Mouse (Mus musculus) midbrain, postnatal 0 days (tissue): ENCODE data around the gene Myo1a. TPM values are rescaled to one million over a fixed set of nuclear protein-coding genes. Genes with fewer than 3 reads are reported as not detected.

Source experiments
- ATAC-seq: fragments of 200-750 bp; cut with Nextera tagmentation; 2 replicates; pipeline ENCODE4 v1.8.0; 2017; ENCODE audit warnings: moderate number of reproducible peaks, mild to moderate bottlenecking, moderate TSS enrichment, moderate library complexity; ENCODE audit not compliant: low FRiP score
- DNase-seq: peaks from one replicate; pipeline ENCODE4 v3.0.0-alpha.2; 2015; ENCODE audit warnings: low spot score
- H3K27ac ChIP-seq: fragments of 300-500 bp; sonication (generic); 2 replicates; pipeline ENCODE4 v1.5.1; 2014; ENCODE audit warnings: low read depth, mild to moderate bottlenecking, low read length, mixed read lengths
- H3K27me3 ChIP-seq: fragments of 300-500 bp; sonication (generic); 2 replicates; pipeline ENCODE4 v1.6.1; 2014; ENCODE audit warnings: low read length, control low read depth, mixed read lengths; ENCODE audit not compliant: insufficient read depth
- H3K36me3 ChIP-seq: fragments of 300-500 bp; sonication (generic); 2 replicates; pipeline ENCODE4 v1.6.1; 2014; ENCODE audit warnings: low read length, control low read depth, mixed read lengths; ENCODE audit not compliant: insufficient read depth
- H3K4me1 ChIP-seq: fragments of 300-500 bp; sonication (generic); 2 replicates; pipeline ENCODE4 v1.6.1; 2014; ENCODE audit warnings: mild to moderate bottlenecking, control low read depth, antibody characterized with exemption, low read length, mixed read lengths; ENCODE audit not compliant: insufficient read depth
- H3K4me2 ChIP-seq: fragments of 300-500 bp; sonication (generic); 2 replicates; pipeline ENCODE4 v1.6.1; 2014; ENCODE audit warnings: low read depth, mild to moderate bottlenecking, low read length, mixed read lengths; ENCODE audit not compliant: poor library complexity, severe bottlenecking
- H3K4me3 ChIP-seq: fragments of 300-500 bp; sonication (generic); 2 replicates; pipeline ENCODE4 v1.5.1; 2014; ENCODE audit warnings: low read depth, mild to moderate bottlenecking, low read length, moderate library complexity
- H3K9ac ChIP-seq: fragments of 300-500 bp; sonication (generic); replicated peaks from 2 replicates; pipeline ENCODE4 v1.6.1; 2014; ENCODE audit warnings: mild to moderate bottlenecking, low read length, moderate library complexity, mixed read lengths; ENCODE audit not compliant: poor library complexity, severe bottlenecking
- H3K9me3 ChIP-seq: fragments of 300-500 bp; sonication (generic); 2 replicates; pipeline ENCODE4 v1.6.1; 2016; ENCODE audit warnings: low read length, control low read depth
- CTCF ChIP-seq: IDR thresholded peaks from 2 replicates; pipeline ENCODE4 v1.5.1; 2016; ENCODE audit warnings: antibody characterized with exemption, mild to moderate bottlenecking
- WGBS: fragments of 180-500 bp; shearing (Covaris S2); extraction: QIAGEN DNeasy Blood & Tissue Kit; methylation state at CpG from one replicate; pipeline ENCODE4 v1.1.7; 2014; 5-methylcytosine and 5-hydroxymethylcytosine counted together
- polyA plus RNA-seq: library from polyadenylated mRNA; unstranded; fragments of >200 nt; fragmentation: Nextera tagmentation; extraction: Ambion mirVana; gene quantifications from 2 replicates; pipeline ENCODE4 v1.2.1, GENCODE M21; 2015
- total RNA-seq: library from RNA; depleted of rRNA; stranded (reverse); fragments of >200 nt; gene quantifications from 2 replicates; pipeline ENCODE4 v1.2.3, GENCODE M21; 2014

Gene Myo1a
- total and polyA plus RNA-seq, 2 experiments from 2014 or later = 0.15 to 0.77 TPM

DNA sequence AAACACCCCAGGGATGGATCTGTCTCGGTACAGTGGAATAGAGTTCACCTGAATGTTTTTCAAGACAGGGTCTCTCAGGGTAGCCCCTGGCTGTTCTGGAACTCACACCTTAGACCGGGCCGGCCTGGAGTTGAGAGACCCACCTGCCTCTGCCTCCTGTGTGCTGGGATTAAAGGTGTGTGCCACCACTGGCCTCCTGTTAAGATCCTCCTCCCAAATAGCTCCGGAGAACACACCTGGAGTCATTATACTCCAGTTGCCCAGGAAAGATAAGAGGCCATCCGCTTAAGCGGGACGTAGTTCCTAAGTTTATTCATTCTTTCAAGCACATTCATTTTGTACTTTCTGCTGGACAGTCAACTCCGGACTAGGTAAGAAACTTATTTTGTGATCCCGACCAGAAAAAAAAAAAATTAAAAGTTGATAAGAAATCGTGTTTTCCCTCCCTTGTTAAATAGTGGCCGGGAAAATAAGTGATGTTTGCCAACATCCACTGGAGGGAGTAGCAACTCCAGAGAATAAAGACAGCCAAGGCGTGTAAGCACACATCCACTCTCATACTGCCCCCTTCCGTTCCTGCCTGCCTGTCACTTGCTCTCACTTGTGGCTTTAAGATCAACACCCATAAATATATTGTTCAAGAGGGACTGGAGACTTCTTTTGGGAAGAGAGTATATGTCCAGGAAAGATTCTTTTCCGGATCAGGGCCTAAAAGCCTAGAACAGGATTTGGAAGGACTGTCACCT, 27.2 kb upstream of the Myo1a start:
- peak overlapping the region; percentile 71 for H3K9ac ChIP-seq
- H3K4me2 ChIP-seq = peak overlapping the region; percentile 99
- 12% methylated on average over 14 of the region's 14 CpGs for WGBS
- H3K27ac ChIP-seq = no peak overlapping the region
- H3K27me3 ChIP-seq = no peaks in the 10 kb centered on the region
- peak overlapping the region; percentile 73 for H3K4me3 ChIP-seq
- no peaks in the 10 kb centered on the region for H3K36me3 ChIP-seq
- 0 out of 2 replicates have a peak, but pooled peaks cover 4% of the 10 kb centered on the region for H3K4me1 ChIP-seq
- no peaks in the 10 kb centered on the region for H3K9me3 ChIP-seq
- no peak for ATAC-seq
- TF ChIP-seq CTCF = peak; percentile 91
- peak; percentile 93 for DNase-seq

DNA sequence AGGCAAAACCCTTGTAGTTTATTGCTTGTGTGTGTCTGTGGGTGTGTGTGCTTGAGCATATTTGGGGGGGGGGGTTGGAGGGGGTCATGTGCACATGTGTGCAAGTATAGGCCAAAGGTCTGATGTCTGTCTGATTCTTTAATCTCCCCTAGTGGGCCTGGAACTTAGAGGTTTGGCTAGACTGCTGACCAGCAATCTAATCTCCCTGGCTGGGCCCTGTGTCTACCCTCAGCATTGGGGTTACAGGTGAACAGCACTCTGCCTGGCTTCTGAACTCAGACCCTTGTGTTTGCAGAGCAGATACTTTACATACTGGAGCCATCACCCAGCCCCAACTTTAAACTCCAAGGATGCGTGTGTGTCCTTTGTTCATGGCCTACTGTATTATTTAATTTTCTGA, 25.8 kb upstream of the Myo1a start:
- H3K4me3 ChIP-seq = no peak overlapping the region
- 0 out of 2 replicates have a peak, but pooled peaks cover 4% of the 10 kb centered on the region for H3K4me1 ChIP-seq
- no peak overlapping the region for H3K27ac ChIP-seq
- H3K27me3 ChIP-seq = no peaks in the 10 kb centered on the region
- no peak for DNase-seq
- no peaks in the 10 kb centered on the region for H3K9me3 ChIP-seq
- TF ChIP-seq CTCF = no peak
- no peak overlapping the region for H3K4me2 ChIP-seq
- H3K36me3 ChIP-seq = no peaks in the 10 kb centered on the region
- no peak overlapping the region for H3K9ac ChIP-seq
- ATAC-seq = no peak
- WGBS = 100% methylated on average over 1 of the region's 1 CpGs

- no peak for DNase-seq
- no peak overlapping the region for H3K4me3 ChIP-seq
- TF ChIP-seq CTCF = no peak
- H3K4me1 ChIP-seq = 0 out of 2 replicates have a peak, but pooled peaks cover 4% of the 10 kb centered on the region
- ATAC-seq = no peak
- no peaks in the 10 kb centered on the region for H3K36me3 ChIP-seq
- 95% methylated on average over 3 of the region's 3 CpGs for WGBS
- no peaks in the 10 kb centered on the region for H3K27me3 ChIP-seq
- H3K4me2 ChIP-seq = no peak overlapping the region
- no peak overlapping the region for H3K9ac ChIP-seq
- H3K27ac ChIP-seq = no peak overlapping the region
- no peaks in the 10 kb centered on the region for H3K9me3 ChIP-seq
Observed at GRCm38 (mm10) chr10:127679881-127680280, 25.1 kb upstream of the Myo1a start.

- 92% methylated on average over 6 of the region's 6 CpGs for WGBS
- Histone ChIP-seq H3K4me1 (no peaks in the 10 kb centered on the region), H3K27me3 (no peaks in the 10 kb centered on the region), H3K4me2 (no peak overlapping the region), H3K36me3 (no peaks in the 10 kb centered on the region), H3K27ac (no peak overlapping the region), H3K9me3 (no peaks in the 10 kb centered on the region), H3K9ac (no peak overlapping the region), H3K4me3 (no peak overlapping the region)
- ATAC-seq (no peak), DNase-seq (no peak)
- no peak for TF ChIP-seq CTCF
Observed at GRCm38 (mm10) chr10:127682886-127683285, 22.1 kb upstream of the Myo1a start.

DNA sequence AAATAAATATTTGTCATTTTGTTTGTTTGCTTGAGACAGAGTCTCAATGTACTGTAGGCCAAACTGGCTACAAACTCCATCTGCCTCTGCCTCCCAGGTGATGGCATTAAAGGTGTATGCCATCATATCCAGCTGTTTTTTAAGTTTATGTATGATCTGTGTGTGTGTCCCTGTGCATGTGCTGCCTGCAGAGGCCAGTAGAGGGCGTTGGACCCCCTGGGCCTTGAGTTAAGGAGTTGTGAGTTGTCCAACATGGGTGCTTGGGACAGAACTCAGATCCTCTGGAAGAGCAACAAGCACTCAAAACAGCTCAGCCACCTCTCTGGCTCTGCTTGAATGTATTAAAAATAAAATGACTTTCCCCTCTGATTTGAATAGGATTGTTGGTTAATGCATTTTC, 13.9 kb upstream of the Myo1a start:
- Histone ChIP-seq H3K4me3 (no peak overlapping the region), H3K27me3 (no peaks in the 10 kb centered on the region), H3K9me3 (no peaks in the 10 kb centered on the region), H3K9ac (no peak overlapping the region), H3K4me1 (no peaks in the 10 kb centered on the region), H3K36me3 (peaks cover 5% of the 10 kb centered on the region), H3K27ac (no peak overlapping the region), H3K4me2 (no peak overlapping the region)
- WGBS = 33% methylated on average over 1 of the region's 1 CpGs
- TF ChIP-seq CTCF = no peak
- DNase-seq (no peak), ATAC-seq (no peak)

DNA sequence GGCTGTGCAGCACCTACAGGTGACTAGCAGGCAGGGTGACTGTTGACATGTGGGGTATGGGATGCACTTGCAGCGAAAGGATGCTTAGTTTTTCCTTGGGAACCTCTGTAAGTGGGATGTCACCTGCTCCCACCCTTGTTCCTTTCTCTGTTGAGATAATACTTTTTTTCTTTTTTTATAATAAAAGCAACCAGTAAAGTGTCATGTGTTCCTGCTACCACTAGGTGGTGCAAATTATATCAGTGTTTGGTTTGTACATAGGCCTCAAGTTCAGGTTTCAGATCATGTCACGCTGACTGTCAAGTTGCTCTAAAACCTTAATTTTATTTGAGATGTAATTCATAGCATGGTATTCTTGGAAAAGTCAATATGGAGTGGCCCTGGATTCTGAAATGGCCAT, 10.3 kb upstream of the Myo1a start:
- no peak overlapping the region for H3K4me3 ChIP-seq
- DNase-seq = peak; percentile 57
- H3K9me3 ChIP-seq = no peaks in the 10 kb centered on the region
- H3K4me2 ChIP-seq = no peak overlapping the region
- no peak for ATAC-seq
- H3K27ac ChIP-seq = no peak overlapping the region
- TF ChIP-seq CTCF = peak; percentile 90
- H3K27me3 ChIP-seq = no peaks in the 10 kb centered on the region
- H3K4me1 ChIP-seq = no peaks in the 10 kb centered on the region
- H3K9ac ChIP-seq = no peak overlapping the region
- peaks cover 12% of the 10 kb centered on the region for H3K36me3 ChIP-seq
- 53% methylated on average over 2 of the region's 2 CpGs for WGBS
